Mouse (Mus musculus) neural tube, embryonic 14.5 days (tissue): ENCODE measurements around the gene Prr14. TPM values are rescaled to one million over a fixed set of nuclear protein-coding genes. Genes with fewer than 3 reads are reported as not detected.
"Not testable (repeated sequence)": the region's sequence is repeated elsewhere in the genome, so short reads cannot be mapped to it uniquely, and the experiment has no call there.

Experiments used
- ATAC-seq: fragments of 200-750 bp; cut with Nextera tagmentation; 2 replicates; pipeline ENCODE4 v1.8.0; 2017; ENCODE audit warnings: low read depth, mild to moderate bottlenecking, moderate TSS enrichment, moderate library complexity
- H3K27ac ChIP-seq: fragments of 300-500 bp; sonication (generic); 2 replicates; pipeline ENCODE4 v1.5.1; 2014; ENCODE audit warnings: low read depth, mild to moderate bottlenecking, control low read depth, low read length, moderate library complexity, mixed read lengths
- H3K27me3 ChIP-seq: fragments of 300-500 bp; sonication (generic); 2 replicates; pipeline ENCODE4 v1.6.1; 2014; ENCODE audit warnings: low read length; ENCODE audit not compliant: control insufficient read depth, insufficient read depth
- H3K36me3 ChIP-seq: fragments of 300-500 bp; sonication (generic); 2 replicates; pipeline ENCODE4 v1.6.1; 2014; ENCODE audit warnings: low read length, mixed read lengths; ENCODE audit not compliant: control insufficient read depth, insufficient read depth
- H3K4me1 ChIP-seq: fragments of 300-500 bp; sonication (generic); 2 replicates; pipeline ENCODE4 v1.6.1; 2014; ENCODE audit warnings: low read length; ENCODE audit not compliant: control insufficient read depth, insufficient read depth
- H3K4me2 ChIP-seq: fragments of 300-500 bp; sonication (generic); 2 replicates; pipeline ENCODE4 v1.6.1; 2014; ENCODE audit warnings: mild to moderate bottlenecking, low read depth, low read length, control low read depth
- H3K4me3 ChIP-seq: fragments of 300-500 bp; sonication (generic); 2 replicates; pipeline ENCODE4 v1.5.1; 2014; ENCODE audit warnings: low read depth, low read length, control low read depth, mixed read lengths
- H3K9ac ChIP-seq: fragments of 300-500 bp; sonication (generic); replicated peaks from 2 replicates; pipeline ENCODE4 v1.6.1; 2014; ENCODE audit warnings: low read depth, mild to moderate bottlenecking, control low read depth, low read length, mixed read lengths
- H3K9me3 ChIP-seq: fragments of 300-500 bp; sonication (generic); 2 replicates; pipeline ENCODE4 v1.6.1; 2016; ENCODE audit warnings: low read length; ENCODE audit not compliant: control insufficient read depth
- WGBS: fragments of 180-500 bp; shearing (Covaris S2); extraction: QIAGEN DNeasy Blood & Tissue Kit; methylation state at CpG from one replicate; pipeline ENCODE4 v1.1.7; 2014; 5-methylcytosine and 5-hydroxymethylcytosine counted together
- polyA plus RNA-seq: library from polyadenylated mRNA; unstranded; fragments of >200 nt; fragmentation: Nextera tagmentation; extraction: Ambion mirVana; gene quantifications from 2 replicates; pipeline ENCODE4 v1.2.1, GENCODE M21; 2014

Gene Prr14
- polyA plus RNA-seq: 35.8 and 38.8 TPM in 2 replicates

- not testable (repeated sequence) for H3K4me2 ChIP-seq, H3K9ac ChIP-seq, H3K27me3 ChIP-seq, H3K27ac ChIP-seq, H3K4me1 ChIP-seq, H3K4me3 ChIP-seq, H3K9me3 ChIP-seq, ATAC-seq
- whole genome bisulfite sequencing: 97% methylated on average over 8 of the region's 8 CpGs
- peaks cover 20% of the 10 kb centered on the region; the same call in 1 of the 2 replicates for H3K36me3 ChIP-seq
Observed at GRCm38 (mm10) chr7:127459311-127459710, at the start of gene Prr14. Gene Prr14 (plus strand): TSS chr7:127459611.

DNA sequence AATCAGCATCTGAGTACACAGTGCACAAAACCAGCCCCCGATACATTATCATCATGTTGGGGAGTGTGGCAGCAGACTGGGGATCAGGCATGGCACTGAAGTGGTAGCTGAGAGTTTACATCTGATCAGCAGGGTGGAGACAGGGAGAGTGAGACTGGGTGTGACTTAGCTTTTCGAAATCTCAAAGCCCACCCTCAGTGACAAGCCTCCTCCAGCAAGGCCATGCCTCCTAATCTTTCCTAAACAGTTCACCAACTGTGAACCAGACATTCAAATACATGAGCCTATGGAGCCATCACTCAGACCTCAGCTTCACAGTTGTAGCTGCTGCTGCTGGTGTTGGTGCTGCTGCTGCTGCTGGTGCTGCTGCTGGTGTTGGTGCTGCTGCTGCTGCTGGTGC lies 48.0 kb upstream of the Prr14 start:
- no peaks in the 10 kb centered on the region for H3K9me3 ChIP-seq
- 81% methylated on average over 2 of the region's 2 CpGs for WGBS
- no peak for ATAC-seq
- no peaks in the 10 kb centered on the region for H3K36me3 ChIP-seq
- no peaks in the 10 kb centered on the region for H3K27me3 ChIP-seq
- H3K27ac ChIP-seq: no peak overlapping the region
- no peak overlapping the region for H3K4me3 ChIP-seq
- H3K4me1 ChIP-seq: no peaks in the 10 kb centered on the region
- H3K4me2 ChIP-seq: no peak overlapping the region
- no peak overlapping the region for H3K9ac ChIP-seq

GRCm38 (mm10) chr7:127421388-127422191 lies 37.8 kb upstream of the Prr14 start, which contains the start of gene Zfp688:
Gene Zfp688 (minus strand): TSS chr7:127422068.
- peak; percentile 96 for ATAC-seq
- H3K4me3 ChIP-seq: peak within 1 kb of the TSS; percentile 71
- peak within 1 kb of the TSS; percentile 79 for H3K27ac ChIP-seq
- H3K27me3 ChIP-seq: no peaks in the 10 kb centered on the region
- 0 out of 2 replicates have a peak, but pooled peaks cover 3% of the 10 kb centered on the region for H3K36me3 ChIP-seq
- peak within 1 kb of the TSS; percentile 78 for H3K9ac ChIP-seq
- no peaks in the 10 kb centered on the region for H3K9me3 ChIP-seq
- WGBS: 2% methylated on average over 47 of the region's 48 CpGs
- peaks cover 4% of the 10 kb centered on the region for H3K4me1 ChIP-seq
- peak within 1 kb of the TSS; percentile 97 for H3K4me2 ChIP-seq

- Histone ChIP-seq H3K27ac (peak overlapping the region; percentile 79), H3K4me3 (peak overlapping the region; percentile 71), H3K9me3 (no peaks in the 10 kb centered on the region), H3K27me3 (no peaks in the 10 kb centered on the region), H3K4me2 (peak overlapping the region; percentile 97), H3K4me1 (peaks cover 4% of the 10 kb centered on the region), H3K36me3 (0 out of 2 replicates have a peak, but pooled peaks cover 3% of the 10 kb centered on the region), H3K9ac (peak overlapping the region; percentile 78)
- WGBS: 1% methylated on average over 15 of the region's 15 CpGs
- peak; percentile 81 for ATAC-seq
Observed at GRCm38 (mm10) chr7:127422247-127422646, 37.2 kb upstream of the Prr14 start.

DNA sequence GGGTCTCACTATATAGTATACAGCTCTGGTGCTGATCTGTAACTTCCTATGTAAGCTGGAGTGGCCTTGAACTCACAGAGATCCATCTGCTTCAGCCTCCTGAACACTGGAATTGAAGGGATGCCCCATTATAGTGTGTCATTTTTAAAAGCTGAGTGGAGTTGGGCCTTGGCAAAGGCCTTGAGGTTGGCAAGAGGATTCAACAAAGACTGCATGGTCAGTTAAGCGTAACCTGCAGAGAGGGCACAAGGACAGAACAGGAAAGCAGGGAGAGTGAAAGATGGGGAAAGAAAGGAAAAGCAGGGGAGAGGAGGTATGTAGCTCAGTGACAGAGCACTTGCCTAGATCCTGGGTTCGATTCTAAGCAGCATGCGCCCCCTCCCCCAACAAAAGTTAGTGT lies 34.1 kb upstream of the Prr14 start:
- WGBS: 89% methylated on average over 3 of the region's 3 CpGs
- no peaks in the 10 kb centered on the region for H3K36me3 ChIP-seq
- H3K9me3 ChIP-seq: no peaks in the 10 kb centered on the region
- H3K9ac ChIP-seq: no peak overlapping the region
- H3K27ac ChIP-seq: no peak overlapping the region
- H3K4me2 ChIP-seq: no peak overlapping the region
- no peaks in the 10 kb centered on the region for H3K27me3 ChIP-seq
- H3K4me1 ChIP-seq: peaks cover 4% of the 10 kb centered on the region
- H3K4me3 ChIP-seq: no peak overlapping the region
- no peak for ATAC-seq

- Histone ChIP-seq H3K4me1 (peaks cover 4% of the 10 kb centered on the region), H3K27ac (no peak overlapping the region), H3K9ac (no peak overlapping the region), H3K4me2 (no peak overlapping the region), H3K9me3 (no peaks in the 10 kb centered on the region), H3K4me3 (no peak overlapping the region), H3K27me3 (no peaks in the 10 kb centered on the region), H3K36me3 (no peaks in the 10 kb centered on the region)
- ATAC-seq: no peak
- WGBS: 88% methylated on average over 2 of the region's 2 CpGs
Observed at GRCm38 (mm10) chr7:127425911-127426310, 33.5 kb upstream of the Prr14 start.

DNA sequence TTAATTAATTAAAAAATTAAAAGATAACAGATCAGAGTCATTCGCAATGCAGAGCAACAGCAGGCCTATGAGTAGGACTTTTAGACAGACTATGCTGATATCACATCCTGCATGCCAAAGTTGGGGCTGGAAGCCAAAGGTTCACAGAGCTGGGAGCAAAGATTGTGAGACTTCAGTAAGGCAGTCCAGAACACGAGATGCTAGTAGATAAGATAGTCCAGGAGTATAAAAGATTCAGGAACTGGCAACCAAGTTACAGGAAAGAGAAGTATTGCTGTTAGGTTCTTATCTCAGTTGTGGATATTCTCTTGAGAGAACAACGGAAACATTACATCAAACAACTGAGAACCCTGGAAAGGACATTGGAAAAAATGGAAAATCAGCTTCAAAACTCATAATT lies 33.1 kb upstream of the Prr14 start:
- no peaks in the 10 kb centered on the region for H3K9me3 ChIP-seq
- no peak overlapping the region for H3K9ac ChIP-seq
- no peak overlapping the region for H3K4me2 ChIP-seq
- ATAC-seq: no peak
- no peaks in the 10 kb centered on the region for H3K27me3 ChIP-seq
- H3K4me1 ChIP-seq: peaks cover under 1% of the 10 kb centered on the region
- H3K4me3 ChIP-seq: no peak overlapping the region
- H3K27ac ChIP-seq: no peak overlapping the region
- WGBS: 80% methylated on average over 3 of the region's 3 CpGs
- no peaks in the 10 kb centered on the region for H3K36me3 ChIP-seq

- no peak overlapping the region for H3K27ac ChIP-seq
- no peak overlapping the region for H3K4me3 ChIP-seq
- H3K27me3 ChIP-seq: no peaks in the 10 kb centered on the region
- H3K4me1 ChIP-seq: no peaks in the 10 kb centered on the region
- H3K36me3 ChIP-seq: no peaks in the 10 kb centered on the region
- H3K9me3 ChIP-seq: no peaks in the 10 kb centered on the region; the same call in 1 of the 2 replicates
- H3K4me2 ChIP-seq: no peak overlapping the region
- WGBS: 93% methylated on average over 4 of the region's 4 CpGs
- H3K9ac ChIP-seq: no peak overlapping the region
- ATAC-seq: no peak
Observed at GRCm38 (mm10) chr7:127435206-127435605, 24.2 kb upstream of the Prr14 start.

DNA sequence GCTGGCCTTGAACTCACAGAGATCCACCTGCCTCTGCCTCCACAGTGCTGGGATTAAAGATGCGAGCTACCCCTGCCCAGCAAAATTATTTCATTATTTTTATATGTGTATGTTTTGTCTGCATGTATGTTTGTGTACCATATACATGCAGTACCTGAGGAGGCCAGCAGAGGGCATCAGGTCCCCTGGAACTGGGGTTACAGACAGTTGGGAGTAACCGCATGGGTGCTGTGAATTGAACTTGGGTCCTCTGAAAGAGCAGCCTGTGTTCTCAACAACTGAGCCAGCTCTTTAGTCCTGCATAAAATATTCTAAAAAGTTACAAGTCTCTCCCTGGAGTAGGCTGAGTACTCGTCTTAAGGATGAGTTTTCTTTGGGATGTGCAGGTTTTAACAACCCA lies 21.7 kb upstream of the Prr14 start:
- Histone ChIP-seq H3K27ac (no peak overlapping the region), H3K9ac (no peak overlapping the region), H3K27me3 (no peaks in the 10 kb centered on the region), H3K36me3 (peaks cover 3% of the 10 kb centered on the region), H3K4me1 (no peaks in the 10 kb centered on the region), H3K9me3 (no peaks in the 10 kb centered on the region; the same call in 1 of the 2 replicates), H3K4me2 (no peak overlapping the region), H3K4me3 (no peak overlapping the region)
- ATAC-seq: no peak
- 93% methylated on average over 3 of the region's 3 CpGs for WGBS
